Mouse (Mus musculus): Measurements from ENCODE around the gene Gm38392.

DNA sequence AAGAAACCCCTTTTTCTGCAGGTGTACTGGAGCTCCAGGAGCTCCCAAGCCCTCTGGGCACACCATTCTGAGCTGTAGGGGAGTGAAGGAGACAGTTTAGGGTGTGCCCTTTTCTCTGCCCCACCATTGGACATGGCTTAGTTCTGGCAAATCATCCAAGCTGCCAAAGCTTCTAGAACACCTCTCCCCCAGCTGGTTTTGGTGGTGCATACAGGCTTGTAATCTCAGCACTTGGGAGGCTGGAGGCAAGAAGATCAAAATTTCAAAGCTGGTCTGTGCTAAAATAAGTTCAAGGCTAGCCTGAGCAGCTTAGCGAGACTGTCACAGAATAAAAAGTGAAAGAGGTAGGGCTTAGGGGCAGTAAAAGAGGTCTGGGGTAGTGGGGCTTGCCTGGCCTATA lies 74.7 kb downstream of the Gm38392 start:
- TF ChIP-seq POLR2A (IDR thresholded peaks at IDR 0.05; ENCODE audit: low read depth, low read length) (no peak), CTCF (IDR thresholded peaks at IDR 0.05; ENCODE audit: extremely low read depth, insufficient read length, insufficient replicate concordance, low read depth, low read length) (no peak)
